Mouse (Mus musculus) testis, postnatal 10 days (tissue): ENCODE measurements around the gene Rpl36al.

Experiments
- DNase-seq: peaks from one replicate; pipeline ENCODE4 v3.0.0; 2021; ENCODE audit warnings: low spot score

The Rpl36al gene

DNA sequence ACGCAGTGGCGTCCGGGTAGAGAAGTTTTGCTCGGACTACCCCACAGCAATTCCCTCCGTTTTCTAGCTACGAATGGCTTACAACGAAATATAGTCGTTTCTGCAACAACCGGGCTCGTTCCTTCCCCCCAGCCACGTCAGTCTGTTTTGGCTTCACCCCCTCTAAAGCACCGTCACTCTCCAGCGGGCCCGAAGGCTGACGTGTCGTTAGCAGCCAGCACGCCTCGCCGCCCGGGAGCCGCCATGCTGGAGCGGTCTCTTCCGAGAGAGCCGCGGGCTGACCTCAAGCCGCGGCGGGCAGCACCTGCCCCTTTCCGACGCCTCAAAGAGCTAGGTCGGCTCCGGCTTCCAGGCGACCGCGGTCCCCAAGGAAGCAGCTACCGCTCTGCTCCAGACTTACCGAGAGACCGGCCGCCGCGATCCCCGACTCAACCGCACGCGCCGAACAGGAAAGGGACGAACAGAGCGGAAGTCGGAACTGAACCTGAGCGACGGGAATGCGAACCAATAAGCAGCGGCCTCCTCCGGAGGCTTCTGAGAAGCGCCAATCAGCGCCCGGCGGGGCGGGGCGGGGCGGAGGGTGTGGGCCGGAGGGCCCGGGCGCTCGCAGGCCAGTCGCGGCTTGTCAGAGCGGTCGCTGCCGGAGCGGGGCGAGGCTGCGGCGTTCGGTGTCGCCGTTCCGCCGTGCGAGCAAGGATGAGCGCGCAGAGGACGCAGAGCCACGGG, at the start of gene Rpl36al, which contains the start of gene Mgat2:
Gene Rpl36al (minus strand): TSS at position 501 of the 726 bp plus-strand sequence.
Gene Mgat2 (plus strand): TSS at position 575 of the 726 bp plus-strand sequence.
- peak; percentile 100 for DNase-seq

- peak; percentile 66 for DNase-seq
Observed at GRCm38 (mm10) chr12:69229251-69229650, 45.4 kb upstream of the Rpl36al start.

GRCm38 (mm10) chr12:69227776-69228466, 44.0 kb upstream of the Rpl36al start, which contains the start of gene Pole2:
TSS of gene Pole2 (minus strand) at chr12:69228195.
- DNase-seq: peak; percentile 97

DNA sequence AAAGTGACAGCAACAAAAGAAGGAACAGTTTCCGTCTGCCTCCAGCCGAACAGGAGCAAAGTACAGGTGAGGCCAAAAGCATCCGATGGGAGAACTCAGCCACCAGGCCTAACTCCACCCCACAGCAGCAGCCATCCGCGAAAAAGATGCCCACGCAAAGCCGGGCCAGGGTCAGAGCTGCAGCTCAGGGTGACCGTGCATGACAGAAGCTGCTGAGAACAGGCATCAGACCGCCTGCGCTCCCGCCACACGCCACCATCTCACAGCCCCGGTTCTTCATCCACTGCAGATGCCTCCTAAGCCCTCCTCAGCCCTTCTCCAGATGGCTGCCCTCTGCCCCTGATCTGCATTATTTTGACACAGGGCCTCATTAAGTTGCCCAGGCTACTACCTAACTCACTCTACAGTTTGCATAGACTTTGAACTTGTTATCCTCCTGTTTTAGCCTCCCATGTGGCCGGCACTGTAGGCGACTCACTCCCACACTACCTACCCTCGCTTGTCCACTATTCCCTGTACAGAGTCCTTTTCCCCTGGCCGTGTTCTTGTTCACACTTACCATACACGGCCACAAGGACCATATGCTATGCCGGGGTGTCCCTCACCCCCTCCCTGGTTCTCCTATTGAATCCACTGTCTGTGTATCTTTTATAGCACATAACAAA, 36.9 kb upstream of the Rpl36al start:
- no peak for DNase-seq

- no peak for DNase-seq
Observed at GRCm38 (mm10) chr12:69216587-69216986, 32.7 kb upstream of the Rpl36al start.

DNA sequence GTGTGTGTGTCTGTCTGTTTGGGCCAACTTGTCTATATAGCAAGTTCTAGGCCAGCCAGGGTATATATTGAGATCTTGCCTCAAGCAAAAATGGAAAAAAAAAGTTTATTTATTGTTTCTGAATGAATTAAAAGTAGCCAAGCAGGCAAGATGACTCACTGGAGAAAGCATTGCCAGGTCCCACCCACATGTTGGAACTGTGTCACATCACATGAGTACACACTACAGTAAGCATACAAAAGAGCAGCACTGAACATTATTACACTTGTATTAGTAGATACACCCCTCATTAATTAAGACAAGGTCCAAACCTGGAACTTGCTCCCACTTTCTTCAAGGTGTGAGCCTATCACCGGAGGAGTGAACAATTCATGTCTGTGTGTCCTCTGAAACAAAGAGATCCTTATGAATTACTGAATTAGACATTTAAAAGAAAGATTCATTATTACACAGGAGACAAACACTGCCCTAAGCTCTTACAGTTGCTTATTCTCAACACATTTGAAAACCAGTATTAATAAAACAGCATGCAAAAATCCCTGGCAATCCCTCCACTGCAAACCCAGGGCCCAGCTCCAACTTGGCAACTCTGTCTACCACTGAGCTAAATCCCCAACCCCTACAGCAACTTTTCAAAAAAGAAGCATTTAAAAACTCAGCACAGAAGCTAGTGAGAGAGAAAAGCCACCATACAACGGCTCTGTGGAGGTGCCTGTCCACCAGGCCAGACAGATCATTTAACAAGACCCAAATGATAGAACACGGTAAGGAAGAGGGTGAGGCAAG, 31.3 kb upstream of the Rpl36al start:
- DNase-seq: no peak

DNA sequence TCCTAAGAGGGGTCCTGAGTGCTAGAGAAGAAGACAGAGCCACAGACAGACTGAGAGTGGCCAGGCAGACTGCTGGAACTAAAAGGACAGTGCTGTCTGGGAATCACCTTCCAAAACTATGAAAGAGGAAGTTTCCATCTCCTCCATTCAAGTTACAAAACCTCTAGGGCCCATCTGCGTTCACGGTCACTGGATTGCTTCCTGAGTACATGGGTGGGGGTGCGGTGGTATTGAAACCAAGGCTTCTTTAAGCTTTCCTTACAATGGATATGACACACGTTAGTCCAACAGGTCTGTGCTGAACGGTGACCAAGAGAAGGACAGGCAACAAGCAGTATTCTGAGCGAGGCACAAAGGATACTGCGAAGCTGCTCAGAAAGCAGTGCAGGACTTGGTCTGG, 30.5 kb upstream of the Rpl36al start:
- no peak for DNase-seq

GRCm38 (mm10) chr12:69213186-69213777, 29.4 kb upstream of the Rpl36al start:
- DNase-seq: no peak

- DNase-seq: no peak
Observed at GRCm38 (mm10) chr12:69211057-69211456, 27.2 kb upstream of the Rpl36al start.

- no peak for DNase-seq
Observed at GRCm38 (mm10) chr12:69210056-69210979, 26.4 kb upstream of the Rpl36al start.

GRCm38 (mm10) chr12:69208520-69208919, 24.6 kb upstream of the Rpl36al start:
- DNase-seq: peak; percentile 3

DNA sequence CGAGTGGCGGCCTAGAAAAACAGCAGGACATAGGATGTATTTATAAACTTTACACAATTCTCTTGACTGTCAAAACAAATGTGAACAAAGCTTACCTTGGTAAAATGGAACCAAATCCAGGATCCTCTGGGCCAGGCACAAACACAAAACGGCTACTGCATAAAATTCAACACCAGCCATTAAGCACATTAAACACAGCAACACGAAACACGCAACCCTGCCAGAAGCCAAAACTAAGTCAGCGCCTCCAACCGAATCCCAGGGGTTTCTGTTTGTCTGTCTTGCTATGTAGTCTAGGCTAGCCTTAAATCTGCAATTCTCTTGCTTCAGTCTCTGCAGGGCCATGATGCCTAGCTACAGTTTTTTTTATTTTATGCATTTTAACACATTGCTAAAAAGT, 24.0 kb upstream of the Rpl36al start:
- DNase-seq: peak; percentile 6

DNA sequence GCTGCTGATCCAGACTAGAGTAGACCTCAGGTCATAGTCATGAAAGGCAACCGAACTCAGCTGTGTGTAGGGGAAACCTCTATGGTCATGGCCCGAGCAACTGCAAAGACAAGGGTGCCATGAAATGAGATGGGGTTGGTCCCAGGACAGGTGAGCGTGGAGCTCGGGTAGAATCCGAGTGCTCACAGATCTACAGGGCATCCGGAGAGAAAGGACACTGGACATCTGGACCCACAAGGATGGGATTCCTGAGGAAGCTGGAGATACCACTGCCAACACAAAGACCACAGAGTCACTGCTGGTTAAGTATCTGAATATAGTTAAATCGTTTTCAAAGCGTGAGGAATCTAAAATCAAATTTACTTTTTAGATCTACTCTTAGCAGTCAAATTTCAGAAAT, 23.5 kb upstream of the Rpl36al start:
- DNase-seq: peak; percentile 25

DNA sequence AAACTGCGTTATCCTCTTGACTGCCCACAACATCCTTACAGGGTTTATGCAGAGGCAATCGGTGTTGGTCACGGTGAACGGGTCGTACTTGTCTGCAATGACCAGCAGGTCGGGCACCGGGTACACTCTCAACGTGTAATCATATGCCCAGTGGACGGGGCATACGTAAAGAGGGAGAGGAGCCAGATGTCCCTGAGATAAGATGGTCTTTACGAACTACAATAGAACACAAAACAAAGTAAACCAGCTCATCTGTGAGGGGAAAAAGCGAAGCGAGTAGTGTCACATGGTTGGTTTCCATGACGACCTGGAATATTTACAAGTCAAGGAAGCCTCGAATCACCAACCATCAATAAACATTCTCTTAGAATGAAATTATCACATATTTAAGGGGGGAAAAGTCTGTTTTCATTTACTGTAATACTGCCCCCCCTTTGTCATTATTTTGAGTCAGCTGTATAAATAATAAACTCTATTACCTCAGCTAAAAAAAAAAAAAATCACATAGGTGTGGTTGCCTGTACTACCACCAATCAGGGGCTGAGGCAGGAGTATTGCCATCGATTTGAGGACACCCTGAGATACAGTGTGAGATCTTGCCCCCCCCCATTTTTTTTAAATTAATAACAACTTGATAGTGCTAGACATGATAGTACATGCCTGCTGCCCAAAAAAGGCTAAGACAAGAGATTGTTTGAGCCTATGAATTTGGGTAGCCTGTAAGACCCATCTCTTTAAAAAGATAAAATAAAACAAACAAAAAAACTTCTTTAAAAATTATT, 20.4 kb upstream of the Rpl36al start, which contains the start of gene Gm49384:
Gene Gm49384 (minus strand): TSS at position 216 of the 782 bp plus-strand sequence.
- DNase-seq: peak; percentile 38

DNA sequence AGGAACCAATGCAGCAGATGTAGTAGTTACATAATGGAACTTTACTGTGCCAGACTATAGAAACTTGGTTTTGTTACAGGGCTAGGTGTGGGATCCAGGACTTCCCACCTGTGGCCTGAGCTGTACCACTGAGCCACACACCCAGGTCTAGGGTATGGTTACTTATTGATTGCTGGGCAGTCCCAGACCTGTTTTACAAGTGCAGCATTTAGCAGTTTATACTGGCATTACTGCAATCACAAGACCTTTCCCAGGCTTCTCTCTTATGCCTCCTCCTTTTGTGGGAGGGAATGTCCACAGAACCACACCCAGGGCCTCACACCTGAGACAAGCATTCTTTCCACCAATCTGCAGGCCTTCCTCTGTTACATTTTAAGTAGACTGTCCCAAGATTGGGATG, 15.1 kb upstream of the Rpl36al start:
- no peak for DNase-seq

DNA sequence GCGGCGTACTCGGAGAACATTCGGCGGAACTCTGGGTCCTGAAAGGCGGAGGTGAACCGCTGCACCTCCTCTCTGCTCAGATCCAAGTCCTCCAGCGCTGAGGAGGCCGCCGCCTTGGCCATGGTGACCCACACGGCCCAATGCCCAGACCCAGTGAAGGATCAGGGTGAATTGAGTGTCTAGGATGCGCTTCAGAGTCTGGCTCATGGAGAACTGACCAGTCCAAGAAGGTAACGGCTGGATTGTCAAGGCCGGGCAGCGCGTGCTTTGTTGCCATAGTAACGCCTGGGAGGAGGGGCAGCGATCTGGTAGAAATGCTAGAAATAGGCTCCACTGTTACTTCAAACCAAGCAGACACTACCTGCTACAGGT, 14.3 kb upstream of the Rpl36al start, which contains the start of gene Dnaaf2:
Gene Dnaaf2 (minus strand): TSS at position 266 of the 372 bp plus-strand sequence.
- DNase-seq: peak; percentile 88

- DNase-seq: peak; percentile 79
Observed at GRCm38 (mm10) chr12:69197378-69198163, 13.7 kb upstream of the Rpl36al start.
